Comparison of ENCODE assay signal across 22 mouse cellular contexts in genomic region chr2:45904623-45905235, GRCm38 (mm10).
DNase-seq lines count a peak whose midpoint lies in the region; ATAC-seq and TF ChIP-seq lines count a peak whose summit lies in the region.
"Had no signal": no experiment of that assay in that cellular context is flagged by ENCODE, and none has a peak within 500 bp of the region (broad histone marks: within the 10 kb centered on the region; RNA-seq: fewer than 3 reads in every experiment).

No protein-coding gene starts in this region.

- peak overlapping the region; percentile 70 for H3K27ac ChIP-seq in kidney, embryonic 15.5 days
- H3K27ac ChIP-seq in lung, postnatal 0 days (ENCODE audit: low read length): no peak overlapping the region
- H3K27ac ChIP-seq: embryonic facial prominence, embryonic 13.5 days; hindbrain, embryonic 13.5 days; intestine, embryonic 15.5 days; limb, embryonic 15.5 days; midbrain, embryonic 15.5 days had no signal

- no peaks in the 10 kb centered on the region for H3K36me3 ChIP-seq in kidney, embryonic 15.5 days
- no peaks in the 10 kb centered on the region for H3K36me3 ChIP-seq in lung, postnatal 0 days (ENCODE audit: insufficient read depth, low read length)
- H3K36me3 ChIP-seq: embryonic facial prominence, embryonic 13.5 days; heart, embryonic 12.5 days; hindbrain, embryonic 13.5 days; intestine, embryonic 15.5 days; limb, embryonic 15.5 days; midbrain, embryonic 15.5 days had no signal

- peak; percentile 58; the same call in 1 of the 2 replicates for ATAC-seq in kidney, embryonic 15.5 days (replicated peaks; ENCODE audit: low FRiP score)
- ATAC-seq in lung, postnatal 0 days: peak; percentile 72
- no peak for ATAC-seq in inflammation-experienced regulatory T-cells, adult 6 months
- ATAC-seq: forebrain, postnatal 0 days; intestine, embryonic 15.5 days; midbrain, embryonic 15.5 days had no signal

- no peak overlapping the region for H3K4me3 ChIP-seq in kidney, embryonic 15.5 days (replicated peaks)
- no peak overlapping the region for H3K4me3 ChIP-seq in lung, postnatal 0 days (ENCODE audit: low read depth, low read length)
- H3K4me3 ChIP-seq: embryonic facial prominence, embryonic 13.5 days; heart, embryonic 12.5 days; hindbrain, embryonic 13.5 days; intestine, embryonic 15.5 days; limb, embryonic 15.5 days; megakaryocyte, embryonic 14.5 days; midbrain, embryonic 15.5 days; myocyte had no signal

- TF ChIP-seq CTCF in lung, postnatal 0 days (IDR thresholded peaks at IDR 0.05): no peak

- WGBS in kidney, embryonic 15.5 days: 30% methylated on average over 2 of the region's 2 CpGs
- WGBS in lung, postnatal 0 days: 43% methylated on average over 2 of the region's 2 CpGs

- no peak overlapping the region for H3K4me2 ChIP-seq in kidney, embryonic 15.5 days
- no peak overlapping the region for H3K4me2 ChIP-seq in lung, postnatal 0 days (replicated peaks; ENCODE audit: low read depth, low read length)
- H3K4me2 ChIP-seq: embryonic facial prominence, embryonic 13.5 days; heart, embryonic 12.5 days; hindbrain, embryonic 13.5 days; intestine, embryonic 15.5 days; limb, embryonic 15.5 days; midbrain, embryonic 15.5 days had no signal

- no peak for DNase-seq in kidney, postnatal 10 days
- peak; percentile 57 for DNase-seq in lung, postnatal 0 days (ENCODE audit: low spot score)
- no peak for DNase-seq in lung, postnatal 36 days
- DNase-seq in embryo, embryonic 10.5 days (ENCODE audit: low spot score): peak; percentile 13
- peak; percentile 7 for DNase-seq in skeletal muscle tissue, adult 2 months (ENCODE audit: low read depth, low spot score)
- DNase-seq: adrenal gland, adult 2 months; cerebellum, adult 11 months; cerebellum, postnatal 14 days; forebrain, postnatal 0 days; heart, postnatal 14 days; spleen, adult 18-20 months; thymus, postnatal 25 days had no signal

- peak; percentile 50 for TF ChIP-seq EP300 in lung, postnatal 0 days (IDR thresholded peaks at IDR 0.05)

- no peaks in the 10 kb centered on the region for H3K9me3 ChIP-seq in kidney, embryonic 15.5 days (replicated peaks)
- H3K9me3 ChIP-seq in lung, postnatal 0 days (ENCODE audit: low read length): no peaks in the 10 kb centered on the region
- H3K9me3 ChIP-seq: embryonic facial prominence, embryonic 13.5 days; heart, embryonic 12.5 days; hindbrain, embryonic 13.5 days; intestine, embryonic 15.5 days; limb, embryonic 15.5 days; midbrain, embryonic 15.5 days had no signal

- no peaks in the 10 kb centered on the region for H3K27me3 ChIP-seq in kidney, embryonic 15.5 days
- H3K27me3 ChIP-seq in lung, postnatal 0 days (replicated peaks; ENCODE audit: insufficient read depth, low read length): no peaks in the 10 kb centered on the region
- H3K27me3 ChIP-seq: embryonic facial prominence, embryonic 13.5 days; heart, embryonic 12.5 days; hindbrain, embryonic 13.5 days; intestine, embryonic 15.5 days; limb, embryonic 15.5 days; megakaryocyte, embryonic 14.5 days; midbrain, embryonic 15.5 days had no signal

- no peak overlapping the region for H3K9ac ChIP-seq in kidney, embryonic 15.5 days
- no peak overlapping the region for H3K9ac ChIP-seq in lung, postnatal 0 days (replicated peaks; ENCODE audit: low read depth)
- H3K9ac ChIP-seq: embryonic facial prominence, embryonic 13.5 days; forebrain, postnatal 0 days; heart, embryonic 12.5 days; hindbrain, embryonic 13.5 days; intestine, embryonic 15.5 days; limb, embryonic 15.5 days; midbrain, embryonic 15.5 days had no signal

- no peaks in the 10 kb centered on the region for H3K4me1 ChIP-seq in kidney, embryonic 15.5 days
- no peaks in the 10 kb centered on the region for H3K4me1 ChIP-seq in lung, postnatal 0 days (ENCODE audit: insufficient read depth, low read depth, low read length)
- H3K4me1 ChIP-seq: embryonic facial prominence, embryonic 13.5 days; heart, embryonic 12.5 days; hindbrain, embryonic 13.5 days; intestine, embryonic 15.5 days; limb, embryonic 15.5 days; megakaryocyte, embryonic 14.5 days; midbrain, embryonic 15.5 days had no signal

Comparison
In these comparisons a context has a peak if more than half of its experiments do, and no peak if none do; other contexts are left out.
1. DNase-seq: peak in lung, postnatal 0 days (single experiment), embryo, embryonic 10.5 days (single experiment) and skeletal muscle tissue, adult 2 months (single experiment); none in kidney, postnatal 10 days (single experiment) and lung, postnatal 36 days (single experiment).